Mouse (Mus musculus): ENCODE results near the gene Zfp709. TPM values are rescaled to one million over a fixed set of nuclear protein-coding genes. Genes with fewer than 3 reads are reported as not detected.
"Not testable (repeated sequence)": the region's sequence is repeated elsewhere in the genome, so short reads cannot be mapped to it uniquely, and the experiment has no call there.

Zfp709 gene
- total RNA-seq, 2 experiments from 2014 or later = 1.6 to 2.3 TPM

DNA sequence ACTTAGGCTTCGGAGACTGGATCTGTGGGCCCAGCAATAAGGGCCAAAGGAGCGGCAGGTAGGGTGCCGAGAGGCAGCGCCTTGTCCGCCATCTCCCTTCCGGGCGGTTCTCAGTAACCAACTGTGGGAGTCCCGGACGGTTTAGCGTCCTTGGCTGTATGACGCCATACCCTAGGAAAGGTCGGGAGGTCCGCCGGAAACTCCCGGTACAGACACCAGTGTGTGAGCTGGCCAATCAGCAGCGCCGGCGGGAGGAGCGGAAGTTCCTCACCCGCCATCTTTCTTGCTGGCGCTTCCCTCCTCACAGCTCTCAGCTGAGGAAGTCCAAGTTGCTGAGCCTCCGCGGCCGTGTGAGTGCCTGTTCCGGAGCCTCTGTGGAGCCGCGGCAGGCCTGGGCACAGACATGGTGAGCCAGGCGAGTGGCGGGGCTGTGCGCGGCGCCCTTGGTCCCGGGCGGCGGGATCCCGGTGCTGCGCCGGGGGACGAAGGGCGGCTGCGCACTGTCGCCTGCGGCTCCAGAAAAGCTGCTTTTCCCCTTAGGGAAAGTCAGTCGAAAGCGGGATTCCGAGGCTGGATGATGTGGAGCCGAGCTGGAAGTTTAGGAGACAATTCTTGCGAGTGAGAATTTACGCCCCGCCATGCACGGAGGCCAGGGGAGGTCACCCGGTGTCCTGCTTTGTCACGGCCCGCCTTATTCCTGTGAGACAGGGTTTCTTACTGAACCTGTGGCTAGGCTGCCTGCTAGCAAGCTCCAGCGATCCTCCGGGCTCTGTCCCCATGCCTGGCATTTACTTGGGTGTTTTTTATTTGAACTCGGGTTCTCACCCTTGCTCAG lies 41.0 kb downstream of the Zfp709 start:
- peak; percentile 88 to 91 for DNase-seq
- intact Hi-C loops (cut with DNase I) = loop anchor here (1.0 to 10.0 kb wide), 2 partner anchors 14 to 378 kb away; partner anchors contain the start of genes Mvb12a, Zfp617 and Zfp882

DNA sequence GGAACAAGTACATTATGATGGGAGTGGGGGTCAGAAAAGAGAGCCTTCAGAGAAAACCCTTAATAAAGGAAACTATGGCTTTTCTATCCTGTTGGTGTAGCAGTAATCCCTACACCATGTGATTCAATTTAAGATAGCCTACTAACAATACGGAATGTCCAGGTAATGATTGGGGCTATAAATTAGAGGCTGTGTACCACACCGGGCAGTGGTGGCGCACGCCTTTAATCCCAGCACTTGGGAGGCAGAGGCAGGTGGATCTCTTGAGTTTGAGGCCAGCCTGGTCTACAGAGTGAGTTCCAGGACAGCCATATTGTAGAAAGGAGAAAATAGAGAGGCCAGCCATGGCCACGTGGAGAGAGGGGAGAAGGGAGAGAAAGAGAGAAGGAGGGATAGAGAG lies 44.0 kb downstream of the Zfp709 start:
- intact Hi-C loops (cut with DNase I) = loop anchor here (10.0 kb wide), 1 partner anchor 381 kb away; the partner anchor contains the start of gene Mvb12a

GRCm38 (mm10) chr8:71926551-71926950 lies 44.7 kb downstream of the Zfp709 start:
- DNase-seq = no peak
- intact Hi-C loops (cut with DNase I) = loop anchor here (10.0 kb wide), 1 partner anchor 382 kb away; the partner anchor contains the start of gene Mvb12a

More for the DNA sequence above, 44.0 kb downstream of the Zfp709 start:
- DNase-seq = no peak

DNA sequence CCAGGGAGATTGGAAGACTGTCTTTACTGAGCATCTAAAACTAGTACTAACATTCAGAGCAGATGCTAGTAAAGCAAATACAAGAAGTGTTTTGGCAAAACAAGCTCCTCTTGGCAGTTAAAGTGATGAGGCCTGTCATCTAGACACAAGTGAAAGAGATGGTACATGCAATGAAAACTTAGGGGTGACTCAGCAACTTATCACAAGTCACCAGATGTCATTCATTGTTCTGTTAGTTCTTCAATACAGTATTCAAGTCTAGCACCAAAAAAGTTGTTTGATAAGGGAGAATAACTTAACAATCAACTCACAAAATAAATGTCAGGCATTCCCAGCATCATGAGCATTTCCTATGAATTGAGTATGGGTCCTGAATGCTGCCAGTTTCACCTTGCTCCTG lies 46.0 kb downstream of the Zfp709 start:
- intact Hi-C loops (cut with DNase I) = loop anchor here (10.0 kb wide), 1 partner anchor 383 kb away; the partner anchor contains the start of gene Mvb12a
- DNase-seq = no peak

DNA sequence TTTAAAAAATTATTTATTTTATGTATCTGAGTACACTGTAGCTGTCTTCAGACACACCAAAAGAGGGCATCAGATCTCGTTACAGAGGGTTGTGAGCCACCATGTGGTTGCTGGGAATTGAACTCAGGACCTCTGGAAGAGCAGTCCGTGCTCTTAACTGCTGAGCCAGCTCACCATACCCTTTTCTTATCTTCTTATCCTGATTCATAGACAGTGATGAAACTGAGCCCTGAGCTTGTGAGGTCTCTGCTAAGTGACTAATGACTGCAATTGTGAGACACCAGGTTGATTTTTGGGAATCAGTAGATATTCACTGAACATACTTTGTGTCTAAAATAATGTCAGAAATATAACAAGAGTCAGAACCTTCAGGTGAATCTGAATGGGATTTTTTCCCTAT lies 56.2 kb downstream of the Zfp709 start:
- intact Hi-C loops (cut with DNase I); DNase-seq: not testable (repeated sequence)

- intact Hi-C loops (cut with DNase I) = no loop called here
These were observed 58.7 kb downstream of the Zfp709 start for GRCm38 (mm10) chr8:71940293-71941208.

DNA sequence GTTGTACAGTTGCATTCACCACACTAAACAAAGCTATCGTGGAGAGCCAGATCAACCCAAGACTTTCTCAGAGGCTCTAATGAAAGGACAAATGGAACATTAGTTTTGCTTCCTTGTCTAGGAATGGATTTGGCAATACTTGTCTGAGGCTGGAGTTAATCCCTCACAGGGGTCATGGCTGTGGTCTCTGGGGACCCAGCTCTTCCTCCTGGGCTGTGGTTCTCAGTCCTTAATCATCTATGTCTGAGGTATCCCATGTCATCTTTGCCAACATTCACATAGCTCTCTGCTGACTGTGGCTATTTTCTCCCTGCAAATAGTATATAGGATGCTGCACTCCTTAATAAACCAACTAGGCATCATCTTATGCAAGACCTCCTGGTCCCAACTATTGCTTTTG lies 60.0 kb downstream of the Zfp709 start:
- no peak for DNase-seq
- intact Hi-C loops (cut with DNase I) = no loop called here

More at GRCm38 (mm10) chr8:71940293-71941208, 58.7 kb downstream of the Zfp709 start:
- no peak for DNase-seq

Other genes starting within 250 kb of the Zfp709 start
- gene Unc13a, start 210.3 kb upstream of the Zfp709 start, total RNA-seq (2021) = not detected
- gene Jak3, start 205.7 kb upstream of the Zfp709 start, total RNA-seq (2021) = 1 to 10 TPM; 1.8 TPM
- gene Insl3, start 192.8 kb upstream of the Zfp709 start, total RNA-seq (2021) = 1 to 10 TPM; 1.0 to 1.2 TPM
- gene B3gnt3, start 180.2 kb upstream of the Zfp709 start, total RNA-seq (2021) = 1 to 10 TPM; 2.1 to 2.6 TPM
- gene Fcho1, start 156.3 kb upstream of the Zfp709 start, total RNA-seq (2021) = 1 to 10 TPM in 1 of 2 experiments, not detected in 1; 1.4 TPM
- gene Zfp882, start 26.6 kb downstream of the Zfp709 start, total RNA-seq (2021) = 1 to 10 TPM; 2.1 to 2.6 TPM
- gene Zfp617, start 26.6 kb downstream of the Zfp709 start, total RNA-seq (2021) = 10 to 100 TPM; 15.7 to 19.1 TPM
- gene Zfp961, start 69.0 kb downstream of the Zfp709 start, total RNA-seq (2021) = 1 to 10 TPM; 2.0 to 2.9 TPM
- under 1 TPM in 1 of 2 experiments, not detected in 1; 0.37 TPM for gene Cyp4f18, start 127.6 kb downstream of the Zfp709 start, total RNA-seq (2021)
- not detected for gene Olfr372, start 159.2 kb downstream of the Zfp709 start, total RNA-seq (2021)
- not detected for gene Olfr373, start 201.2 kb downstream of the Zfp709 start, total RNA-seq (2021)
- not detected for gene Olfr374, start 225.0 kb downstream of the Zfp709 start, total RNA-seq (2021)

Measured in gastrocnemius, postnatal 36 days (tissue).